Mouse (Mus musculus) CH12.LX (cell line): ENCODE results near the gene Defb28. TPM values are rescaled to one million over a fixed set of nuclear protein-coding genes. Genes with fewer than 3 reads are reported as not detected.

Experiments used
- DNase-seq: peaks from one replicate; pipeline ENCODE4 v3.0.0-alpha.2; 2013; ENCODE audit errors: extremely low read depth
- H3K27ac ChIP-seq: 2 replicates; pipeline ENCODE4 v1.5.1; 2012; ENCODE audit warnings: low read depth, mild to moderate bottlenecking, control low read depth, moderate library complexity; ENCODE audit not compliant: insufficient read depth
- H3K27me3 ChIP-seq: replicated peaks from 2 replicates; pipeline ENCODE3; 2012; ENCODE audit warnings: inconsistent platforms
- H3K36me3 ChIP-seq, 2 experiments: replicated peaks in 1 of 2; 2 replicates each; pipeline versions ENCODE3 to v1.6.1; 2012; ENCODE audit warnings: inconsistent platforms in 1 of 2, low read length in 1 of 2, mild to moderate bottlenecking in 1 of 2, mixed read lengths in 1 of 2, moderate library complexity in 1 of 2; ENCODE audit not compliant: control insufficient read depth in 1 of 2, insufficient read depth in 1 of 2
- H3K4me1 ChIP-seq, 2 experiments: 2 replicates each; pipeline ENCODE4 v1.6.1; 2012; ENCODE audit warnings: inconsistent platforms in 1 of 2, moderate library complexity in 1 of 2; ENCODE audit not compliant: insufficient read depth in 2 of 2, control insufficient read depth in 1 of 2
- H3K4me2 ChIP-seq: 2 replicates; pipeline ENCODE4 v1.6.1; 2012; ENCODE audit warnings: low read depth, mild to moderate bottlenecking, control low read depth; ENCODE audit not compliant: poor library complexity, insufficient read depth, severe bottlenecking
- H3K4me3 ChIP-seq, 3 experiments: fragments of 150-350 bp in 1 of 3; sonication (generic) in 1 of 3; replicated peaks in 1 of 3; 2 replicates each; pipeline versions ENCODE3 to v1.5.1; 2011 to 2012; ENCODE audit warnings: low read depth in 2 of 3, low read length in 2 of 3, mild to moderate bottlenecking in 2 of 3, moderate library complexity in 2 of 3, control low read depth in 1 of 3, improper control_type of control experiment in 1 of 3, inconsistent platforms in 1 of 3, mixed read lengths in 1 of 3; ENCODE audit not compliant: poor library complexity in 1 of 3
- H3K79me2 ChIP-seq: replicated peaks from 2 replicates; pipeline ENCODE4 v1.6.1; 2012; ENCODE audit warnings: mild to moderate bottlenecking, moderate library complexity; ENCODE audit not compliant: control insufficient read depth, poor library complexity, insufficient read depth, severe bottlenecking; ENCODE audit errors: extremely low read depth
- H3K9ac ChIP-seq: 2 replicates; pipeline ENCODE4 v1.6.1; 2012; ENCODE audit warnings: low read depth, mild to moderate bottlenecking, control low read depth, moderate library complexity; ENCODE audit not compliant: insufficient read depth
- H3K9me3 ChIP-seq: replicated peaks from 2 replicates; pipeline ENCODE3; 2012; ENCODE audit warnings: low read length, inconsistent platforms, mixed read lengths
- CTCF ChIP-seq, 2 experiments: IDR thresholded peaks in 1 of 2; conservative IDR thresholded peaks in 1 of 2; 2 replicates each; pipeline ENCODE4 v1.5.1; 2011 to 2012; ENCODE audit warnings: low read depth in 2 of 2, low read length in 2 of 2, improper control_type of control experiment in 1 of 2, inconsistent platforms in 1 of 2, mild to moderate bottlenecking in 1 of 2, moderate library complexity in 1 of 2
- E2F4 ChIP-seq: IDR thresholded peaks from 2 replicates; pipeline ENCODE4 v1.6.1; 2011; ENCODE audit warnings: low read depth, low read length, improper control_type of control experiment; ENCODE audit not compliant: insufficient replicate concordance
- ELF1 ChIP-seq: IDR thresholded peaks from 2 replicates; pipeline ENCODE4 v1.6.1; 2014; ENCODE audit warnings: low read depth, mild to moderate bottlenecking, inconsistent platforms, low read length, improper control_type of control experiment
- EP300 ChIP-seq: IDR thresholded peaks from 2 replicates; pipeline ENCODE4 v1.6.1; 2011; ENCODE audit warnings: low read length, improper control_type of control experiment
- ETS1 ChIP-seq: conservative IDR thresholded peaks from 2 replicates; pipeline ENCODE4 v1.6.1; 2012; ENCODE audit warnings: low read depth, mild to moderate bottlenecking, inconsistent platforms, low read length, improper control_type of control experiment, moderate library complexity
- GABPA ChIP-seq: IDR thresholded peaks from 2 replicates; pipeline ENCODE4 v1.6.1; 2012; ENCODE audit warnings: low read depth, low read length, improper control_type of control experiment, inconsistent platforms; ENCODE audit not compliant: insufficient replicate concordance
- JUND ChIP-seq: conservative IDR thresholded peaks from 2 replicates; pipeline ENCODE4 v1.6.1; 2011; ENCODE audit warnings: low read depth, low read length, improper control_type of control experiment
- KAT2A ChIP-seq: IDR thresholded peaks from 2 replicates; pipeline ENCODE4 v1.6.1; 2012; ENCODE audit warnings: low read length, improper control_type of control experiment, inconsistent platforms; ENCODE audit not compliant: insufficient replicate concordance
- MAZ ChIP-seq: IDR thresholded peaks from 2 replicates; pipeline ENCODE4 v1.6.1; 2012; ENCODE audit warnings: low read depth, mild to moderate bottlenecking, inconsistent platforms, low read length, improper control_type of control experiment, moderate library complexity
- MEF2A ChIP-seq: IDR thresholded peaks from 2 replicates; pipeline ENCODE4 v1.6.1; 2014; ENCODE audit warnings: low read depth, mild to moderate bottlenecking, inconsistent platforms, low read length, improper control_type of control experiment, borderline replicate concordance
- POLR2AphosphoS2 ChIP-seq: IDR thresholded peaks from 2 replicates; pipeline ENCODE4 v1.6.1; 2011; ENCODE audit warnings: low read depth, low read length, improper control_type of control experiment
- RAD21 ChIP-seq: IDR thresholded peaks from 2 replicates; pipeline ENCODE4 v1.6.1; 2011; ENCODE audit warnings: low read depth, mild to moderate bottlenecking, low read length, improper control_type of control experiment, moderate library complexity
- USF2 ChIP-seq: conservative IDR thresholded peaks from 2 replicates; pipeline ENCODE4 v1.6.1; 2011; ENCODE audit warnings: low read depth, low read length, improper control_type of control experiment
- ZC3H11A ChIP-seq: IDR thresholded peaks from 2 replicates; pipeline ENCODE4 v1.6.1; 2012; ENCODE audit warnings: low read depth, mild to moderate bottlenecking, inconsistent platforms, low read length, improper control_type of control experiment
- ZNF384 ChIP-seq: IDR thresholded peaks from 2 replicates; pipeline ENCODE4 v1.6.1; 2012; ENCODE audit warnings: low read depth, low read length, improper control_type of control experiment, inconsistent platforms
- dilution Hi-C: fragments of 300-500 bp; cut with MboI; formaldehyde crosslinking; loops from 2 replicates; pipeline ENCODE4 v1.14.3; 2020; ENCODE audit warnings: low sequenced_read_pairs; ENCODE audit not compliant: extremely low pct_unique_long_range_greater_than_20kb, extremely low pct_ligation_motif_present
- in situ Hi-C: fragments of 300-500 bp; cut with MboI; formaldehyde crosslinking; loops from 3 replicates; pipeline ENCODE4 v1.14.3; 2019; ENCODE audit warnings: low sequenced_read_pairs, low pct_ligation_motif_present, low pct_unique_long_range_greater_than_20kb, mixed read lengths
- polyA plus RNA-seq: library from polyadenylated mRNA; unstranded; fragments of >175 nt; gene quantifications from 2 replicates; pipeline ENCODE4 v1.2.1, GENCODE M21; 2012; ENCODE audit warnings: low read depth; ENCODE audit not compliant: insufficient read length
- total RNA-seq, 2 experiments: library from RNA; depleted of rRNA; stranded (reverse); fragments of 300-350 nt in 1 of 2; fragments of >200 nt in 1 of 2; gene quantifications; 2 replicates each; pipeline ENCODE4 v1.2.3; 2012 to 2014

Gene Defb28
- total and polyA plus RNA-seq, 3 experiments: not detected

DNA sequence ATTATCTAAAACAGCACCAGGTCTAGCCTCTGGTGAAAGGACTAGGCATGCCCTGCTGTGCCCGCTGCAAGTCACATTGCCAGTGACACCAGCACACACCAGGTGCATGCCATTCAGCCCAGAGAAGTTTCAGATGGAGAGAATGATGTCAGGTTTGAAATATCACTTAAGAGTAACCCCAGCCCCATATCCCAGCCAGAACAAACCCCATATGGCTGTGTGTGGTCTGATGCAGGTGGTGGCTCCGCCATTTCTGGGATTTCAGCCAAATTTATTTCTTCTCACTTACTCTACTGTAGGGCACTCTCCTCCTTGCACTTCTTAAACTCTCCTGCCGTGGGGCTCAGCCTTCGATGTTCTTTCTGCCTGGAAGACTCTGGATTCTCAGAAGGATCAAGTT is 2.0 kb upstream of the Defb28 start:
- H3K36me3 ChIP-seq: no peaks in the 10 kb centered on the region
- no peak for DNase-seq
- H3K4me1 ChIP-seq: no peaks in the 10 kb centered on the region; a peak in 1 of 4 replicates
- no peak overlapping the region for H3K27ac ChIP-seq
- no peak overlapping the region for H3K4me2 ChIP-seq
- in situ Hi-C loops (no loop called here), dilution Hi-C loops (no loop called here)
- TF ChIP-seq ZNF384: no peak
- TF ChIP-seq MAZ: no peak
- no peak for TF ChIP-seq E2F4
- no peak for TF ChIP-seq USF2
- TF ChIP-seq MEF2A: no peak
- TF ChIP-seq EP300: no peak
- no peak for TF ChIP-seq RAD21
- no peak for TF ChIP-seq POLR2AphosphoS2
- no peak for TF ChIP-seq GABPA
- TF ChIP-seq ZC3H11A: no peak
- TF ChIP-seq KAT2A: no peak
- TF ChIP-seq ETS1: no peak
- TF ChIP-seq JUND: no peak
- TF ChIP-seq ELF1: no peak
- no peak overlapping the region for H3K4me3 ChIP-seq
- no peaks in the 10 kb centered on the region for H3K9me3 ChIP-seq
- peaks cover 52% of the 10 kb centered on the region for H3K27me3 ChIP-seq
- H3K9ac ChIP-seq: no peak overlapping the region
- no peaks in the 10 kb centered on the region for H3K79me2 ChIP-seq

DNA sequence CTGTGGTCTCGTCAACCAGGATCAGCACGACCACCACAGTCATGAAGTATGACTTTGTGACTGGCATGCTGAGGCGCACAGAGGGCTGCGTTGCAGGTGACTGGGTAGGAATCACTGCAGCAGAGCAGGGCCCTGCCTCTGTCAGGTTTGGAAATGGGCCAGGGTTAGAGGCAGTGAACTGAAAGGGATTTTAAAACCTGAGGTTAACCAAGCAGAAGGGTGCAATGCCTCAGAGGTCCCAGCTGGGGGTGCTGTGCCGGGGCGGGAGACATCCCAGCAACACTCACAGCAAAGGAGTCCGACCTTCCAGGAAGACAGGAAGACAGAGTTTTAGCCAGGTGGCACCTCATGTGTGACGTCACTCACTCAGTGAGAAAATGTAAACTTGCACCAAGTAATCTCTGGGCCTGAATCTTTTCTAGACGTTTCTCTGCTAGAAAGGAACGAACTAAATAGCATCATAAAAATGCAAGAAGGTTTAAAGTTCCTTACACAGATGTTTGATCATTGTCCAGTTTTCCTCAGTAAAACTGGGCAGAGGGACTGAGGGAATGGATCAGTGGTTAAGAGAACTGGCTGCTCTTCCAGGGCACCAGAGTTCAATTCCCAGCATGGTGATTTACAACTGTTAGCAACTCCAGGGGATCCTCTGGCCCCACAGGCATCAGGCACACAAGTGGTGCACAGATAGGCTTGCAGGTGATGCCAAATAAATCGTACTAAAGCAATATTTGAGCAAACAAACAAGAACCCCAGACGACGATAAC is 22.1 kb downstream of the Defb28 start, which contains the start of gene Defb29:
Gene Defb29, minus strand, starts transcription at position 155 of the 767 bp plus-strand sequence.
- in situ Hi-C loops: no loop called here
- TF ChIP-seq CTCF (conservative IDR thresholded peaks at IDR 0.05 in 1 of 2, IDR thresholded peaks at IDR 0.05 in 1 of 2; ENCODE audit: low read depth in 2 of 2, low read length in 2 of 2) (peak in 1 of 2 experiments; percentile 27; a peak in 2 of 4 replicates), ZNF384 (no peak)
- DNase-seq: no peak

More for the DNA sequence above, 22.1 kb downstream of the Defb28 start, which contains the start of gene Defb29:
- H3K9me3 ChIP-seq: peaks cover 4% of the 10 kb centered on the region
- H3K79me2 ChIP-seq: no peaks in the 10 kb centered on the region
- peaks cover 7% of the 10 kb centered on the region for H3K27me3 ChIP-seq
- dilution Hi-C loops: no loop called here
- H3K36me3 ChIP-seq: no peaks in the 10 kb centered on the region
- H3K4me2 ChIP-seq: 0 out of 2 replicates have a peak within 1 kb of the TSS, but pooled peaks have one; percentile 18
- H3K4me1 ChIP-seq: no peaks in the 10 kb centered on the region
- H3K27ac ChIP-seq: no peak within 1 kb of the TSS
- H3K4me3 ChIP-seq: no peak within 1 kb of the TSS
- H3K9ac ChIP-seq: no peak within 1 kb of the TSS
